Mouse (Mus musculus): ENCODE measurements at regions not wholly inside any gene's neighbourhood (a gene's known extent, or its start where the extent isn't known, plus 50 kb on each side); places are given as distances from the start of the nearest gene placed in this dataset.

GRCm38 (mm10) chr13:39880136-39880535 is 481.1 kb downstream of the Ofcc1 start:
- Histone ChIP-seq H3K36me3 (no peaks in the 10 kb centered on the region), H3K4me3 (no peak overlapping the region), H3K4me2 (no peak overlapping the region), H3K4me1 (replicated peaks) (peaks cover 12% of the 10 kb centered on the region), H3K9me3 (no peaks in the 10 kb centered on the region), H3K27ac (replicated peaks) (no peak overlapping the region), H3K9ac (no peak overlapping the region), H3K27me3 (peaks cover 40% of the 10 kb centered on the region)
- no peak for ATAC-seq (ENCODE audit: low read depth)
- WGBS, result 61% methylated on average over 2 of the region's 2 CpGs

DNA sequence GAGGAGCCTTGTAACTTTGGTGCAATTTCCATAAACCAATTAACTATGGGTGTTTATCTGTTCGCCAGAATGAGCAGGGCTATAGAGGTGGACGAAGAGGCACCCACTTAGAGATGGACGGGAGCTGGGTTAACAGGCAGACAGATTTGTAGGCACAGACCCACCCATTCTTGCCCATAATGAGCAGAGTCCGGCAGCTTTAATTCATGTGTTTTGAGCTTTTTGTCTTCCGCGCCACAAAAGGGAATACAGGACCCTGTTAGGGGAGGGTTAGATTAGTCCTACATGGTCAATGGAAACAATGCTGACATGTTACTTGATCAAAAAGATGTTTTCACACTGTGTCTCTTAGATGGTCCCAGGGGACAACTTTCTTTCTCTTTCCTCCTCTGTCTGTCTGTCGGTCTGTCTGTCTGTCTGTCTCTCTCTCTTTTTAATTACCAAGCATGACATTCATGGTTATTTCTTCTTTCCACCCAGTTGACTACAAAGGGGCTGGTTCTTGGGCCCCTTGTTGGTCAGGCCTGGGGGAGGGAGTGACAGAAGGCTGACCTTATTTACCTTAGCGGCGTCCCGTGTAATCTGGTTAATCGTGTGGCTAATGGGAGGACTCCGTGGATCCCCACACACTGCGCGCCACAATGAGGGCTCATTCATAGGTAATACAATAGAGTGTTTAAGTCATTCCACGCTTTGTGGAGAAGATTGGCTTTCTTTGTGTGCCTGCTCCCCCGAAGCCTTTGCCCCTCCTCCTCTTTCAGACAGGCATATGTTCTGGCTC is 483.7 kb downstream of the Ofcc1 start:
- peaks cover 40% of the 10 kb centered on the region for H3K27me3 ChIP-seq
- peak overlapping the region; percentile 23; the same call in 1 of the 2 replicates for H3K9ac ChIP-seq
- H3K4me2 ChIP-seq, result peak overlapping the region; percentile 47
- no peaks in the 10 kb centered on the region for H3K9me3 ChIP-seq
- peak; percentile 96 for ATAC-seq (ENCODE audit: low read depth)
- peaks cover 12% of the 10 kb centered on the region for H3K4me1 ChIP-seq (replicated peaks)
- 11% methylated on average over 16 of the region's 16 CpGs for WGBS
- H3K36me3 ChIP-seq, result no peaks in the 10 kb centered on the region
- peak overlapping the region; percentile 11 for H3K4me3 ChIP-seq
- no peak overlapping the region; the same call in 1 of the 2 replicates for H3K27ac ChIP-seq (replicated peaks)

GRCm38 (mm10) chr13:39852257-39852800 is 508.9 kb downstream of the Ofcc1 start:
- Histone ChIP-seq H3K27ac (replicated peaks) (no peak overlapping the region), H3K4me1 (replicated peaks) (no peaks in the 10 kb centered on the region), H3K27me3 (no peaks in the 10 kb centered on the region), H3K9ac (no peak overlapping the region), H3K4me3 (no peak overlapping the region), H3K9me3 (no peaks in the 10 kb centered on the region), H3K36me3 (no peaks in the 10 kb centered on the region), H3K4me2 (no peak overlapping the region)
- WGBS, result 60% methylated on average over 6 of the region's 6 CpGs
- peak; percentile 63; the same call in 1 of the 2 replicates for ATAC-seq (ENCODE audit: low read depth)

DNA sequence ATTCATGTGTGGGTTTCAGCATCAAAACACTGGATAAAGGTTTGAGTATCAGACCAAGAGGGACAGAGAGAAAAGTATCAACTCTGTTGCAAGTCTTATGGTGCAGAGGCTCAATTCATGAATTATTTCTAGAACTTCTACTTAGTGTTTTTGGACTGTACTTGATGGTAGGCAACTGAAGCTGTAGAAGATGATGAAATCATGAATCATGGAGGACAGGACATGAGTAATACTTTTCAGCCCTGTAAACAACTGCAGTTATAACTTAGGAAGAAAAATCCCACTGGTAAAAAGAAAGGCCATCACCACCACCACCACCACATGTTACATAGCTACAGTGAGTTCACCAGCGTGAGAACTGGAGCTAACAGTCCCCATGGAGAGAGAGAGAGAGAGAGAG is 511.9 kb downstream of the Ofcc1 start:
- H3K27ac ChIP-seq (replicated peaks), result no peak overlapping the region
- no peak overlapping the region for H3K9ac ChIP-seq
- H3K9me3 ChIP-seq, result no peaks in the 10 kb centered on the region
- no peak overlapping the region for H3K4me3 ChIP-seq
- no peak for ATAC-seq (ENCODE audit: low read depth)
- H3K27me3 ChIP-seq, result no peaks in the 10 kb centered on the region
- no peaks in the 10 kb centered on the region for H3K4me1 ChIP-seq (replicated peaks)
- no peaks in the 10 kb centered on the region for H3K36me3 ChIP-seq
- 78% methylated on average over 1 of the region's 1 CpGs for WGBS
- H3K4me2 ChIP-seq, result no peak overlapping the region

- ATAC-seq (ENCODE audit: low read depth), result no peak
- Histone ChIP-seq H3K4me1 (replicated peaks) (peaks cover 11% of the 10 kb centered on the region; the same call in 1 of the 2 replicates), H3K27ac (replicated peaks) (no peak overlapping the region), H3K4me2 (no peak overlapping the region), H3K27me3 (no peaks in the 10 kb centered on the region), H3K36me3 (no peaks in the 10 kb centered on the region), H3K9ac (no peak overlapping the region), H3K9me3 (no peaks in the 10 kb centered on the region), H3K4me3 (no peak overlapping the region)
- 69% methylated on average over 5 of the region's 5 CpGs for WGBS
Measured at GRCm38 (mm10) chr13:39836053-39836584, 525.1 kb downstream of the Ofcc1 start.

DNA sequence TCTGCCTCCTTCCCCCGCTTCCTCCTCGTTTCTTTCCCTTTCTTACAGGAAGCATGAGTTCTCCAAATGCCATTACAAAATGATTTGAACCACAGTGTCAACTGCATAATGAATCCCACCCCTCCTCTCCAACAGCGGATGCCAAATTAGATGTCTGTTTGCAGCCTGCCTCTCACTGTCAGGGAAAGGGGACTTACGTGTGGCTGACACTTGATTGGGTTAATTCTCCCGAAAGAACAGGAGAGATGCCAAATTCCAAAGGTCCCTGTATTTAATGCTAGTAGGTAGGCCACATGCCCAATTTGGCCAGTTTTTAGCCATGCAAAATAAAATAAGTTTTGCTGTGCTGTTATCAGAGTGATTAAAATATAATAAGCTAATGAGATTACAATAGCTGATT is 525.9 kb downstream of the Ofcc1 start:
- Histone ChIP-seq H3K9ac (no peak overlapping the region), H3K27me3 (0 out of 2 replicates have a peak, but pooled peaks cover 4% of the 10 kb centered on the region), H3K36me3 (no peaks in the 10 kb centered on the region), H3K4me1 (replicated peaks) (peaks cover 11% of the 10 kb centered on the region; the same call in 1 of the 2 replicates), H3K4me2 (no peak overlapping the region), H3K4me3 (no peak overlapping the region), H3K27ac (replicated peaks) (no peak overlapping the region), H3K9me3 (no peaks in the 10 kb centered on the region)
- 43% methylated on average over 5 of the region's 5 CpGs for WGBS
- no peak for ATAC-seq (ENCODE audit: low read depth)

GRCm38 (mm10) chr13:39834521-39835245 is 526.6 kb downstream of the Ofcc1 start:
- H3K27ac ChIP-seq (replicated peaks), result no peak overlapping the region
- peaks cover 11% of the 10 kb centered on the region; the same call in 1 of the 2 replicates for H3K4me1 ChIP-seq (replicated peaks)
- H3K9me3 ChIP-seq, result no peaks in the 10 kb centered on the region
- H3K27me3 ChIP-seq, result 0 out of 2 replicates have a peak, but pooled peaks cover 4% of the 10 kb centered on the region
- no peak overlapping the region for H3K4me2 ChIP-seq
- H3K9ac ChIP-seq, result no peak overlapping the region
- no peak for ATAC-seq (ENCODE audit: low read depth)
- no peak overlapping the region for H3K4me3 ChIP-seq
- no peaks in the 10 kb centered on the region for H3K36me3 ChIP-seq
- WGBS, result 69% methylated on average over 9 of the region's 9 CpGs

DNA sequence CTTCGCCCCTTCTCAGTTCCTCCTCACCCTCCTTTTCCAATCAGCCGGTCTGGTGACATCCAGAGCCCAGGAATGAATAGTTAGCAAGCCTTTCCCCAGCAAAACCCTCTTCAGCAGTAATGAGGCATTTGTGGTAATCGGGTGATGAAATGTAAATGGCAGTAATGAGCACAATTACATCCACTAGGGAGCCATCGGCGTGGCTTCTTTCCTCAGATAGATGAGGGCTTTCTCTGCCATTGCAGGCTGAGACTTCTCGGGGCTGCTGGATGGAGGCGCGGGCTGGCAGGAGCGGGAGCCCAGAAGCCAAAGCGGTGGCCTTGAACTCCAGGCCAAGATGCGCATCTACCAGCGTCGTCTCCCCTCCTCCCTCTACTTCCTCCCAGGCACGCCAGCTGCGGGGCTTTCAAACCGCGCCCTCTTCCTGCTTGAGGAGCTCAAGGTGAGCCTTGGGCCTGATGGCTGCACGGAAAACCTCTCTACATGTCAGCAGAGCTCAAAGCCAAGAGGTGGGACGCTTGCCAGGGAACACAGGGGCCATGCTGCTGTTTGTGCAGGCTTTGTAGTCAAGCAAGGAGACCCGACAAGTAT is 537.2 kb downstream of the Ofcc1 start:
- peak; percentile 86 for ATAC-seq (ENCODE audit: low read depth)
- Histone ChIP-seq H3K27ac (replicated peaks) (peak overlapping the region; percentile 86), H3K9me3 (no peaks in the 10 kb centered on the region), H3K9ac (peak overlapping the region; percentile 60), H3K36me3 (no peaks in the 10 kb centered on the region), H3K4me2 (peak overlapping the region; percentile 63), H3K4me1 (replicated peaks) (peaks cover 18% of the 10 kb centered on the region), H3K27me3 (peaks cover 7% of the 10 kb centered on the region; the same call in 1 of the 2 replicates), H3K4me3 (peak overlapping the region; percentile 35)
- 3% methylated on average over 20 of the region's 20 CpGs for WGBS

- Histone ChIP-seq H3K27me3 (peaks cover 7% of the 10 kb centered on the region; the same call in 1 of the 2 replicates), H3K36me3 (no peaks in the 10 kb centered on the region), H3K9me3 (no peaks in the 10 kb centered on the region), H3K4me3 (peak overlapping the region; percentile 35), H3K27ac (replicated peaks) (peak overlapping the region; percentile 86), H3K4me1 (replicated peaks) (peaks cover 18% of the 10 kb centered on the region), H3K9ac (peak overlapping the region; percentile 60), H3K4me2 (peak overlapping the region; percentile 63)
- peak; percentile 78 for ATAC-seq (ENCODE audit: low read depth)
- 17% methylated on average over 15 of the region's 15 CpGs for whole genome bisulfite sequencing
Measured at GRCm38 (mm10) chr13:39823346-39823954, 537.8 kb downstream of the Ofcc1 start.

GRCm38 (mm10) chr13:39774554-39774953 is 586.7 kb downstream of the Ofcc1 start:
- Histone ChIP-seq H3K27me3 (no peaks in the 10 kb centered on the region), H3K9me3 (no peaks in the 10 kb centered on the region), H3K36me3 (no peaks in the 10 kb centered on the region), H3K4me2 (no peak overlapping the region), H3K9ac (no peak overlapping the region), H3K4me3 (no peak overlapping the region), H3K4me1 (replicated peaks) (no peaks in the 10 kb centered on the region), H3K27ac (replicated peaks) (no peak overlapping the region)
- no peak for ATAC-seq (ENCODE audit: low read depth)
- 75% methylated on average over 5 of the region's 5 CpGs for WGBS

DNA sequence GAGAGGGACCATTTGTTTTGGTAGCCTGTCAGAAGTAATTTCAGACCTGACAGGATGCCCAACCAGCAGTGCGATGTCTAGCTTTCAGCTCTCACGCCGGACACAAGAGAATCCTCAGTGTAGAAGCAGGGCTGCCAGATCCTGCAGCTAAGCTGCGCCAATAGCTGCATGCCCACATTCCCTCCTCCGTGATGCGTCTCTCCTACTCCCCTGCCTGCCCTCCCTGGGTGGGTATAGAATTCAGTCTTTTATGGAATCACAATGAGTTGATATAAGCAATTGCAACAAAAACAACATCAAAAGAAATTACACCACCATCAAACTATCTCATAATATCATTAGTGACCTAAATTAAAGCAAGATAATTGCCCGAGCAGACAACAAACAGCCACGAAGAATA is 587.1 kb downstream of the Ofcc1 start:
- H3K9ac ChIP-seq, result no peak overlapping the region
- H3K36me3 ChIP-seq, result no peaks in the 10 kb centered on the region
- H3K27me3 ChIP-seq, result no peaks in the 10 kb centered on the region
- no peaks in the 10 kb centered on the region for H3K4me1 ChIP-seq (replicated peaks)
- WGBS, result 75% methylated on average over 8 of the region's 8 CpGs
- no peak overlapping the region for H3K27ac ChIP-seq (replicated peaks)
- no peak overlapping the region for H3K4me2 ChIP-seq
- no peak overlapping the region for H3K4me3 ChIP-seq
- H3K9me3 ChIP-seq, result no peaks in the 10 kb centered on the region
- ATAC-seq (ENCODE audit: low read depth), result no peak

Data from neural tube, embryonic 13.5 days (tissue).